Mouse (Mus musculus): ENCODE data around the gene Gtf2ird2. TPM values are rescaled to one million over a fixed set of nuclear protein-coding genes. Genes with fewer than 3 reads are reported as not detected.

Gene Gtf2ird2
- total RNA-seq, 4 experiments from 2014 or later, result 4.8 to 7.8 (median 5.8) TPM

DNA sequence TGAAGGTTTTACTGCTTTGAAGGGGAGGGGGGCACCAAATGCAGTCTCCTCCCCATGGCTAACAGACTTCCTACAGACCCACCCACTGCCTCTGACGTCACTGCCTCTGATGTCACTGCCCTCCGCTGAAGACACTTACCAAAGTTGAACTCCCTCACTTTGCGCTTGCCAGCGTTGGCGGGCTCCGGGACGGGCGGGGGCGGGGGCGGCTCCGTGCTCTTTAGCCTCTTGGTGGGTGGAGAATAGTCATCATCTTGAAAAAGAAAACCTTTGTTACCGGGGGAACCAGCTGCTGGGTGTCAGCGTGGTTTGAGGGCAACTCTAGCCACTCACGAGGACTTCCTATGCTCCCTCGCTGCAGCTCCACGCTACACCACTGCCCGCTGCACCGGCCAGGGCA is 82.6 kb downstream of the Gtf2ird2 start:
- DNase-seq (ENCODE audit: low spot score), result no peak

GRCm38 (mm10) chr5:134268751-134269150 is 84.9 kb downstream of the Gtf2ird2 start:
- no peak for DNase-seq (ENCODE audit: low spot score)

GRCm38 (mm10) chr5:134269751-134270150 is 85.9 kb downstream of the Gtf2ird2 start:
- DNase-seq (ENCODE audit: low spot score), result no peak

- no peak for DNase-seq (ENCODE audit: low spot score)
Measured at GRCm38 (mm10) chr5:134270566-134270965, 86.7 kb downstream of the Gtf2ird2 start.

DNA sequence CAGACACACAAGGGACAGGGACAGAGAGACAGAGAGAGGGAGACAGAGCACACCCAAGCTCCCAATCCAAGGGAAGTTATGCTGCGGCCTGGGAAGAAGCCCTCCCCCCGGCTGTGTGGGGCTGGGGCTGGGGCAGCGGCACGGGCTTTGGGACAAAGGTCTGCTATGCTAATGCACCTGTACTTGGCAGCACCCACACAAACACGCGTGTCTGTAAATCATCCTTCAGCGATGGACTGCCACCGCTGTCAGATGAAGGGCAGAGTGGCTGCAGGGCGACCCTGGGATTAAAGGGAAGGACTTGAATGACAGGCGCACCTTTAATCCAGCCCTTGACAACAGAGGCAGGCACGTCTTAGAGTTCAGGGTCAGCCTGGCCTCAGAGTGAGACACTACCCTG is 87.6 kb downstream of the Gtf2ird2 start:
- DNase-seq (ENCODE audit: low spot score), result no peak

DNA sequence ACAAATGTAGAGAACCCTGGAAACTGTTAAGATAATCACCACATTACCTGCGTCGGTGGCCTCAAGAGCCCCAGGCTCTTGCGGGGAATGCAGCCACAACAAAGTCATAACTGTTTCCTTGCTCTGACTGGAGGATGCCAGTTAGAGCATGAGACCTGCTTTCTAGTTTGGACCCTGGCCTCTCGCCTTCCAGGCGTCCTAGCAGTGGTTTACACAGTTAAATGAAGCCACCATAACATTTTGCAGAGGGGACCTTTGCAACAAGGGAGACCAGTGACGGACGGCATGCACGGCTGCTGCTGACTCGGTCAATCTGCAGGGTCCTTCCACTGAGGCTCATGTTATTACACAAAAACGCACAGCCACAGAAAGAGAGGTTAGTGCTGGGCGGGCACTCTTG is 88.9 kb downstream of the Gtf2ird2 start:
- no peak for DNase-seq (ENCODE audit: low spot score)

DNA sequence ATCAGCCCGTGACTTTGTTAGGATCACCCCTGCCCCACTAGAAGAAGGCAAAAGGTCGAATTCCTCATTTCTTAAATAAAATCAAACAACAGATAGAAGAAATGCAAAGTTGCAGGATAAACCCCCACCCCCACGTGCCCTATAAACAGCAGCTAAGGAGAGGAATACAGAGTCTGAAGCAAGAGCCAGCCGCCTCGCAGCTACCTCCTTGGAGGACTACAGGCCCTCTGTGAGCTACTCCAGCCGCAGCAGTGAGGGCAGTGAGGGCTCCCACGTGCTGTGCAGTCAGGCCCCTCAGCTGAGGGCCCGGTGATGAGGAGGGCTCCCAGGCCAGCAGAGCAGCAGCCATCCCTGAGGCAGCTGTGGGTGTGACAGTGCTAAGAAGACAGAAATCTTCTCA is 89.9 kb downstream of the Gtf2ird2 start:
- no peak for DNase-seq (ENCODE audit: low spot score)

Other genes with a start within 250 kb of the Gtf2ird2 start
- 10 to 100 TPM; 21.6 to 32.9 (median 25.9) TPM for gene Castor2, start 84.3 kb upstream of the Gtf2ird2 start, total RNA-seq (2022)
- 10 to 100 TPM; 32.2 to 40.2 (median 33.8) TPM for gene Rcc1l, start 7.2 kb upstream of the Gtf2ird2 start, total RNA-seq (2022)
- gene Ncf1, start 45.6 kb downstream of the Gtf2ird2 start, total RNA-seq (2022), result 10 to 100 TPM in 1 of 4 experiments, 1 to 10 TPM in 3; 2.8 to 10.1 (median 3.9) TPM
- 100 to 1,000 TPM; 183 to 210 (median 205) TPM for gene Gtf2i, start 130.7 kb downstream of the Gtf2ird2 start, total RNA-seq (2022)